Mouse (Mus musculus) inflammation-experienced regulatory T-cells, adult 6 months (primary cell): ENCODE results near the gene Zfp775. TPM values are rescaled to one million over a fixed set of nuclear protein-coding genes. Genes with fewer than 3 reads are reported as not detected.

Experiments
- ATAC-seq: one replicate; pipeline ENCODE4 v1.8.0; 2017
- polyA plus RNA-seq, 3 experiments: library from polyadenylated mRNA; unstranded; fragments of 100-300 nt; shearing (Covaris generic); gene quantifications; one replicate each; pipeline ENCODE4 v1.2.1; 2017

Gene Zfp775
- 1 to 10 TPM; 4.5 to 7.7 (median 7.3) TPM for polyA plus RNA-seq

DNA sequence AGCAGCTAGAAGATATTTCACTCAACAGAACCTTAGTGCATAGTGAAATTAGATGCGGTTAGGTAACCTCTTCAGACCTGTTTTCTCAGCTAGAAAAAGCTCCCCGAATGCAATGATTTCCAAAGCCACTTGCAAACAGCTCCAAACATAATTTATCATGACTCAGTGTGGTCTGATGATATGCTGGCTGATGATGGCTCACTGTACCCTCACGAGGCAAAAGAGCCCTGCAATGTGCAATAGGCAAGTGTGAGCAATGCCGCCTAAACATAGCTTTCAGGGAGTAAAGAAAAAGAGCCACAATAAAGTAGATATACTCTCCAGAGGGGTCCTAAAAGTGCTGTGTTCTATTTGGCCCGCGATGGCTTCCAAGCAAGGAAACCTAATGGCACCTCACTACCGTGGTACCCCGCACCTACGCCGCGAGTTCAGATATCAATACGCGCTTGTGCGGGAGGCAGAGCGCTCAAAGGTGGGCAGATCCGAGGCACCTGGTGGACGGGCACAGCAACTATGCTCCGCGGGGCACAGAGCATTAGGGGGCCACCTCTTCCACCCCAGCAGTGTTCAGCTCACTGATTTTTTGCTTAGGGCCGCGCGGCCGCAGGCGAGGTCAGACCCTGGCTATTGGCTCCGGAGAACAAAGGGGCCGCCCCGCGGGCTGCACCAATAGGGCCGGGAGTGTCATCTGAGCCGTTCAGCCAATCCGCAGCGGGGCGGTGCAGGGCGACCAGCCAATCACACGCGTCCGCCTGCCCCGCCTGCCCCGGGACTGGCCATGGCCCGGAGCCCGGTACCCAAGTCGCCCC, at the start of gene Zfp775:
Gene Zfp775, plus strand, starts transcription at position 793 of the 809 bp plus-strand sequence.
- ATAC-seq = peak; percentile 97

- no peak for ATAC-seq
Measured at GRCm38 (mm10) chr6:48552918-48553317, 48.9 kb upstream of the Zfp775 start.

- no peak for ATAC-seq
Measured at GRCm38 (mm10) chr6:48553819-48554218, 48.0 kb upstream of the Zfp775 start.

DNA sequence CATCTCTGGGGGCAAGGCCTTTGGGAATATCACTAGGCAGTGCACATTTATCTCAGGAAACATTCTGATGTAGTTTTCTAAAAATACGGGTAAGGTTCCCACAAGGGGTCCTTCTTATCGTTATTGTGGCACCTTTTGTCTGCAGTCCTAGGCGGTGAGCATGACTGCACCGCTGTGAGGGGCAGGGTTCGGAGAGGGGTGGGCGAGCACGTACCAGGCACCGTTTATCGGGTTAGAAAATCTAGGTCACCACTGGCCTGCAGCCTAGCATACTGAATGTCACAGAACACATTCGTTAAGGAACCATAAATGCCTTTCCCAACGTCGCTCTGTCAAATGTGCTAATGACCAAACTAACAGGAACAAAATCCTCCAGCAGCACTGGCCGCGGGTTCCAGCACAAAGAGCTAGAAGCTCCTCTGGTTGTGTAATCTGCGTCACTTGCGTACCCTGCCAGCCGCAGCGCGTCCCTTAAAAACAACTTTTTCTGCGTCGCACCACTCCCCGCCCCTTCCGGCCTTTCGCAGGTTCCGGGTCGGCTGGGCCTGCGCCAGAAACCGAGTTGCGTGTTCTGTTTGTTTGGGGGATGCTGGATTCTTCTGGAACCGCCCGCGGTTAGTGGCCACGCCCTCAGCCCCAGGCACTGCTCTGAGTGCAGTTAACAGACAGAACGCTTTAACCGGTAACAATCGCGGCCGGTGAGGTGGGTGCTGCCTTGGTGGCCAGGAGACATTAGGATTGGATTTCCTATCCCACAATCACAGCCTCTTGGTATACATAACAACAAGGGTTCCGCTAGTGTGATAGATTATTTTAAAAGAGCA, 47.4 kb upstream of the Zfp775 start, which contains the start of gene Lrrc61:
Gene Lrrc61, plus strand, starts transcription at position 517 of the 824 bp plus-strand sequence.
- ATAC-seq = peak; percentile 96

- peak; percentile 2 for ATAC-seq
Measured at GRCm38 (mm10) chr6:48555104-48555890, 46.6 kb upstream of the Zfp775 start.

DNA sequence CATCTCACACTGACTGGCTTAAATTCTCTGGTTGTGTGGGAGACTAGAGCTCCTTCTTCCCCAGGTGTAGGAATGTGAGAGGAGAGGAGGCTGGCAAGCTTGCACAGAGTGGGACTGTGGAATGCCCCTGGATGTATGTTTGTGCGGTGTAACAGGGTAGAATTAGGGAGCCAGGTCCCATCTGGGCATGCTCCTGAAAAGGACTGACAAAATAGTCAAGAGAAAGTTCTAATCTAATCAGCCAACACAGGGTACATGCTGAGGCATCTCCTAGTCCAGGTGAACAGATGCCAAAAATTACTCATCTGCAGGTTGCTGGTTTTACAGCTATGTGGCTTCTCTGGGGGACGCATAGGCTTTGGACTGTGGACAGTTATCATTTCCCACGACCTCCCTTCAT, 45.9 kb upstream of the Zfp775 start:
- no peak for ATAC-seq

- no peak for ATAC-seq
Measured at GRCm38 (mm10) chr6:48565693-48566310, 36.1 kb upstream of the Zfp775 start.

DNA sequence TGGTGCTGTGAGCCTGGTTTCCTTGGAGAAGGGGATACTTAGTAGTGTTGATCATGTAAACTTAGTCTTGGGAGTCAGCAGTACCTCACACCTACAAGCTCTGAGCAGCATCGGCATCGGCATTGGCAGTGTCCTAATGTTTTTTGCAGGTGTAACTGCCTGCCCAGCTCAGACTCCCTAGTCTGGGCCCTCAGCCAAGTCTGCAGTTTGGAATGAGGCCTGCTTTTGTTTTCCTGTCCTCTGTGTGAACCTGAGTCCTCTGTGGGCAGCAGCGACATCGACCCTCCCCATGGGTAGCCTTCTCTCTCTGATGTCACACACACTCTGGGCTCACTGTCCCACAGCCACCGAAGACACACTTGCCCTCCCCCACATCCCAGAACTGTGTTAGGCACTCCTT, 35.6 kb upstream of the Zfp775 start:
- ATAC-seq = no peak

DNA sequence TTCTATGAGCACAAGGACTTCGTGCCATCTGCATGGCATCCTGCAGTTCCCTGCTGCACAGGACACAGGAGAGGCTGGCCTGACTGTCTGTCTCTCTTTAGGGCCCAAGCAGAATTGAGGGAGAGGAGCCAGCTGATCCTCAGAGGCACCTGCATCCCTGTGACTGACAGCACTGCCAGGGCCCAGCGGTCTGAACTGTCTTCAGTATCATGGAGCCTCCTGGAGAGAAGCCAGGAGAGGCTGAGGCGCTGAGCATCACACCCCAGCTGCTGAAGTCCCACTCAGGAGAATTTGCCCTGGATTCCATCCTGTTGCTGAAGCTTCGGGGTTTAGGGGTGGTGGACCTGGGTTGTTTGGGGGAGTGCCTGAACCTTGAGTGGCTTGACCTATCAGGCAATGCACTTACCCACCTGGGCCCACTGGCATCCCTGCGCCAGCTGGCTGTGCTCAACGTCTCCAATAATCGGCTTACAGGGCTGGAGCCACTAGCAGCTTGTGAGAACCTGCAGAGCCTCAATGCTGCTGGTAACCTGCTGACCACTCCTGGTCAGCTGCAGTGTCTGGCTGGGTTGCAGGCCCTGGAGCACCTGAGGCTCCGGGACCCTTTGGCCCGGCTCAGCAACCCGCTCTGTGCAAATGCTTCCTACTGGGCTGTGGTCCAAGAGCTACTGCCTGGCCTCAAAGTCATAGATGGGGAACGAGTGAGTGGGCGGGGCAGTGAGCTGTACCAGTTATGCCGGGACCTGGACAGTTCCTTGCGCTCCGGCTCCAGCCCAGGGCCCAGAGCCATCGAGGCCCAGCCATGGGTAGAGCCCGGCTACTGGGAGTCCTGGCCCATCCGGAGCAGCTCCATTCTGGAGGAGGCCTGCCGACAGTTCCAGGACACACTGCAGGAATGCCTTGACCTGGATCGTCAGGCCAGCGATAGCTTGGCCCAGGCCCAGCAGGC, 33.6 kb upstream of the Zfp775 start:
- ATAC-seq = no peak

DNA sequence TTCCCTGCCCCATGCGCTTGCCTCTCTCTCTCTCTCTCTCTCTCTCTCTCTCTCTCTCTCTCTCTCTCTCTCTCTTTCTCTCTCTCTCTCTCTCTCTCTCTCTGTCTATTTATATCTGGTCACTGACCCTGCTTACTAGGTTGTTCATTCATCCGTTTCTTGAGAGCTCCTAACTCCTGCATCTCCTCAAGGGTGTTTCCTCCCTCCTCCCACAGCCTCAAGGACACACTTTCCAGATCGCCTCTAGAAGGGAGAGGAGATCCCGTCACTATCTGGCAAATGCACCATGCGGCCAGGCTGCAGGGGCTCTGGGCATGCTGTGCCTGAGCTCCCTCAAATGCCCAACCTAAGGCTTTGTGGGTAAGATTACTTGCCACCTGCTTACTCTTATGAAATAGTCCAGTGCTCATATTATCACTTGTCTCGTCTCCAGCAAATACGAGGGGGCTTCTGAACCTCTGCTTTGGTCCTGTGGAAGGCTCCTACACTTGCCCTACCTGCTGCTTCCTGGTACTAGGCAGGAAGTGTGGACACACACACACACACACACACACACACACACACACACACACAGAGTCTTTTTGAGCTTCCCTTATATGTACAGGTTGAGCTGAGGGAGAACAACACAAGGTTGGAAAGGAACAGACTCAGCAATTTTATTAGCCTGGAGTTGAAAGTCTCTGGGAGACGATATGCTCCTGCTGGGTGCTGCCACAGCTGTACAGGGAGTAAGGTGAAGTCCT, 32.6 kb upstream of the Zfp775 start:
- ATAC-seq = peak; percentile 56

- no peak for ATAC-seq
Measured at GRCm38 (mm10) chr6:48572014-48572413, 29.8 kb upstream of the Zfp775 start.

- no peak for ATAC-seq
Measured at GRCm38 (mm10) chr6:48572572-48573061, 29.2 kb upstream of the Zfp775 start, which contains the start of gene Rarres2. Gene Rarres2, minus strand, starts transcription at chr6:48572789.

GRCm38 (mm10) chr6:48573280-48573679, 28.6 kb upstream of the Zfp775 start:
- ATAC-seq = no peak

- no peak for ATAC-seq
Measured at GRCm38 (mm10) chr6:48573981-48574380, 27.9 kb upstream of the Zfp775 start.

- no peak for ATAC-seq
Measured at GRCm38 (mm10) chr6:48578736-48579135, 23.1 kb upstream of the Zfp775 start.

DNA sequence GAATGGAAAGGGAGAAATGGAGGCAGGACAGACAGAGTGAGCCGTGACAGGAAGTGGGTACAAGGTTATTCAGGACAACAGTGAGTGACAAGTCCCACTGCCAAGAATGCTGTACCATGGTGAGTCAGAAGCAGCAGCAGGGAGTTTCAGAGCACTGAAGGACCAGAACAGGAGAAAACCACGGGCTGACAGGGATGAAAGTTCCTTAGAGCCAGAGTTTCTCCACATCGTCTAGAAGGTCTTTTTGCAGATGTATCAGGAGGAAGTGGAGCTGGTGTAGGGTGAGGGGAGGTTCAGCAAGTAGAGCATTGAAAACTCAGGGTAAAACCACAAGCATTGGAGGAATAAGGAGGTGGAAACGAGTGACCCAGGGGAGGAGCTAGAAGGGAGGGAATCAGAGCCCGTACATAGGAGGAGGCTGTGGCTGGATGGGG, 22.6 kb upstream of the Zfp775 start:
- peak; percentile 72 for ATAC-seq

- no peak for ATAC-seq
Measured at GRCm38 (mm10) chr6:48581257-48581656, 20.6 kb upstream of the Zfp775 start.

GRCm38 (mm10) chr6:48582037-48582436, 19.8 kb upstream of the Zfp775 start:
- no peak for ATAC-seq

- no peak for ATAC-seq
Measured at GRCm38 (mm10) chr6:48589194-48589750, 12.6 kb upstream of the Zfp775 start, which contains the start of gene Gm45021. Gene Gm45021, plus strand, starts transcription at chr6:48589610.
